Mouse (Mus musculus) retina, adult 2 months (tissue): ENCODE data around the gene Exoc3l2.
"Not testable (repeated sequence)": the region's sequence is repeated elsewhere in the genome, so short reads cannot be mapped to it uniquely, and the experiment has no call there.

ENCODE experiments used
- DNase-seq: peaks from one replicate; pipeline ENCODE4 v3.0.0-alpha.2; 2012; ENCODE audit warnings: low read depth, low spot score

Gene Exoc3l2

DNA sequence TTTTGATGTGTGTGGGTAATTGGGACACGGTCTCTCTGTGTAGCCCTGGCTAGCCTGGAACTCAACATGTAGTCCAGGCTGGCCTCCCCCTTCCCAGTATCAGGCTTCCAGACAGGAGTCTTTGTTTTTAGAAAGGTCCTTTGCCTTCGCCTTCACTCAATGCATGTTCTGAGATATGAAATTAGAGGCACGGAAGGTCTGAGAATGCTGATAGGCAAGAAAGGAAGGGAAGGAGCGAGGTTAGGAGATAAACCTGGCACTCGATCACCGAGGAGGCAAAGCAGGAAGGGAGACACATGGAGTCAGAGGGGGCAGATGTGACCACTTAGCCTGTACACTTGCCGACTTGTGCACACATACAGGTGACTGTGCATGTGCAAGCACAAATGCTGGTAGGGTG, 23.4 kb downstream of the Exoc3l2 start:
- DNase-seq, result no peak

DNA sequence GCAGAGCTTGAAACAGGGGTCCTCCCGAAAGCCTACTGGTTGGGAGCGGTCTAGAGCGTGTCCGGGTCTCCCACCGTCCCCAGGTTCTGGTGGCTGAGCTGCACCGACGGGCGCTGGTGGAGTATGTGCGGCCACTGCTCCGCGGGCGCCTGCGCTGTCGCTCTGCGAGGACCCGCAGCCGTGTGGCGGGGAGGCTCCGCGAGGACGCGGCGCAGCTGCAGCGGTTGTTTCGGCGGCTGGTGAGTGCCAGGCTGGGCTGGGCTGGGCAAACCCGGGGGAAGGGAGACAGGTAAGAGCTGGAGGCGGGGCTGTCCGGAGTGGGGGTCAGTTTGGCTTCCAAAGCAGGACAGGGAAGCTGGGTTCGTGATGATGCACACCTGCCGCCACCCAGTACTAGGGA, 26.4 kb downstream of the Exoc3l2 start:
- DNase-seq, result no peak

DNA sequence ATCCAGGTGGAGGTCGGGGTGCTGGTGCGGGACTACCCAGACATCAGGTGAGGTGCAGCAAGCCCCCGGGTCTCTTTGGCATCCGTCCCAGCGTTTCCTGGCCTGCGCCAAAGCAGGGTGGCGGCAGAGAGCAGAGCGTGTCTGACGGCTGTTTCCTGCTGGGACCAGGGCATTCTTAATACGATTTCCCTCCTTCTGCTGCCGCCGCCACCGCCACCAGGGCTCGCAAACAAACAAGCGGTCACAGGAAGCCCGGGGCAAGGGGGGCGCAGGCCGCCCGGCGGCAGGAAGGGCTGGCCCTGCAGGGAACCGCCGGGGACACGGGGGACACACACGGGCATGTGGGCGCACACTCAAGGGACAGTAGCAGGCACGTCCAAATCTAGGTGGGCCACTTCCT, 28.6 kb downstream of the Exoc3l2 start:
- no peak for DNase-seq

DNA sequence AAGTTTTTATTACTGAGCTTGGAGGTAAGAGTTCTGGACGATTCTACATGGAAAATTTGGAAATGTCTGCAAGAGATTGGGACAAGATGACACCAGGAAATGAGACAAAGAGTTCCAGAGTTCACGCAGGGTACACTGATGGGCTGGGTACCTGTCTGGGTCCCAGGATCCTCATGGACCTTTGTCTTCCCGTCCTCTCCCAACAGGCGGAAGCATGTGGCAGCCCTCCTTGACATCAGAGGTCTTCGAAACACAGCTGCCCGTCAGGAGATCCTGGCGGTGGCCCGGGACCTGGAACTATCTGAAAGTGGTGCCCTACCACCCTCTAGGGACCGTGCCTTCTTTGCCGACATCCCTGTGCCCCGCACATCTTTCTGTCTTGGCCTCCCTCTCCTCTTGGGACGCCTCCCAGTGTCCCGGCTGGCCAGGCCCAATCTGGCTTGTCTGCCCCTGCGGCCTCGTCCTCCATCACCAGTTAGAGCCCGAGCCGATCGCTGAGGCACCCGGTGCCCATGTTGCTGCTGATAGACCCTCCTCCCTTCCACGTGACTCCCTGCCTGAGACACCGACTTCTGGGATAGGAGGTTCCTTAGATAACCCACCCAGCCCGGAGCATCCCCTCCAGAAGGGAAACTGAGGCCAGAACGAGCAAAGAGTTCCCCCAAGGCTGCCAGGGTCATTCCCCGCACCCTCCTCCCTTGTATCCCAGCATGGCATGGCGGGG, 31.8 kb downstream of the Exoc3l2 start:
- DNase-seq, result no peak

DNA sequence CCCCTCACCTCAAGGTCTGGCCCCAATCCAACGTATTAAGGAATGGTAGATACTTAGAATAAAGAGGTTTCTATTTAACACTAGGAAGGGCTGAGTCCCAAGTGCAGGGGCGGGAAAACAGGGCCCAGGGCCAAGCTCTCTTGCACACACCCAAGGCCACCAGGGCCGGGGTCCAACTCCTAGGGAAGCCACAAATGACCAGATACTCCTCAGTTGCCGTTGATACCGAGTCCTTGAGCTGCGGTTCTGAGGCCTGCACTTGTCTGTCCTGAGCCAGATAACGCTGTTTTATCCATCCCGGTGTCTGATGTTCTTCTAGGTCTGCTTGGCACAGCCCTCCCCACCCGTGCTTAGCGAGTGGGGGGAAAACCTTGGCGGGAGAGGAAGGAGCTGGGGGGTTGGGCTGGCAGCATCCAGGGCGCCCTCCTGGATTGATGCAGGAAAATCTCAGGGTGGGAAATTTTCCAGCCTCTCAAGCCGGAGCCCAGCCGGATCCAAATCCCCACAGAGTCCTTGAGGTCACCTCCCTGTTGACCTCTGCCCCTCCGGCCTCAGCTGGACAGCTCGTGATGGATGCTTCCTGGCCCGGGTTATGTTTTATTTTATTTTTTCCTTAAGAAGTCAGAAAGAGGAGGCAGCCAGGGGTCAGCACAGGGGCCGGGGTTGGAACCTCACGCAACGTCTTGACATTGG, 32.5 kb downstream of the Exoc3l2 start:
- DNase-seq, result no peak

DNA sequence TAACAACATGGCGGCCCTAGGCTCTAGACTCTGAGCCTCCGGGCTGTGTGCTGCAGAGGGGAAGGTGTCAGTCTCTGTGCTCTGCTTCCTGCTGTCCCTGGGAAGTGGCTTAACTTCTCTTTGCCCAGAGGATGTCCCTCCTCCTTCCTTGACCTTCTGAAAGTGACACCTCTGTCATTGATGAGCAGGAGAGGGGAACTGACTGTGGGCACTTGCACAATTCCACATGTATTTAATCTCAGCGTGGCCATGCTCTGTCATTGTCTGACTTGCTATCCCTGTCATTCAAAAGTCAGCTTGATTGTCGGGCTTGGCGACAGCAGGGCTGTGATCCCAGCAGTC, 33.1 kb downstream of the Exoc3l2 start:
- DNase-seq, result no peak

DNA sequence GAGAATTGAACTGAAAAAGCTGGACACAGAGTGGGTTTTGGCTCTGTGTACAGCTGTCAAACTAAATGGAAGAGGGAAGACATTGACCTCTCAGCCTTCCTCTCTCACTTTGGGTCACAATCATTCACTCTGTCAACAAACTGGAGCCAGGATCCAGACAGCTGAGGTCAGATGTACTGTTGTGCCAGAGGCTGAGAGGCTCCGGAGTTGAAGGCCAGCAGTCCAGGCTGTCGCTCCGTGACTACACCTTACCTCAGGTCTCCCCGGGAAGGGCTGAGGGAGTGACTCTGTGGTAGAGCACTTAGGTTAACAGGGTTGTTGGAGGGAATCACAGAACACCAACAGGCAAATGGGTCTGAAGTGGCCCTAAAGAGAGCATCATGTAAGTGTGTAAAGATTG, 35.2 kb downstream of the Exoc3l2 start:
- no peak for DNase-seq

DNA sequence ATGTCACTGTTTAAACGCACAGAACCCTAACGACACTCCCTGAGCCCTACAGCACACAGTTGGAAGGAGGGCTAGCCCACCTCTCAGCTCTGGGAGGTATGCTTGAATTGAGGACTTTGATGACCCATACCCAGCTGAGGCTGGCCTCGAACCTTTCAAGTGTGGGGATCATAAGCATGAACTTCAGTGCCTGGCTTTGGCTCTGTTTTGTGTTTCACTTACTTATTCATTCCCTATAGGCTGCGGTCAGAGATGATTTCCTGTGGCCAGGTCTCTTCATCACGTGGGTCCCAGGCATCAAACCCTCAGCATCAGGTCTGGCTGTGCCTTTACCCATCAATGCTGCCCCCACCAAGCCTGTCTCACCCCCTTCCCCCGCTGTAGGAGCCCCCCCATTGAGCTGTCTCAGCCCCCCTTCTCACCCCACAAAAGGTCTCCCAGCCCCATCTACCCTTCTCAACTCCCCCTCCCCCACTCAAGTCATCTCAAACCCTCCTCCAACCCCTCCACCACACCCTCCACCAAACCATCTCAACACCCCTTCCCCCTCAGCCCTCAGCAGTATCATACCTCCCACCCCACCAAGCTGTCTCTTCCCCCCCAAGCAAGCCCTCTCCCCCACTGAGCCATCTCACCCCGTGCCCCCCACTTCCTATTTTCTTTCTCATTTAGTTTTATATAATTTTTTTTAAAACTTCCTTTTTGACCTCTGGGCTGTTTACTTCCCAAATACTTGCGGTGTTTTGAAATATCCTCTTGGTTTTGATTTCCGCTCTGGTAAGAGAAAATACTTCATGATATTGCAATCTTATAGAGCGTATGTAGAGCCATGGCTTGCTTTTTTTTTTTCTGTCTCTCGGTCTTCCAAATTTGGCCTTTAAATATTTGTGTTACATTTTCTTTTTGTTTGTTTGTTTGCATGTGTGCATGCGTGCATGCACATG, 37.6 kb downstream of the Exoc3l2 start:
- DNase-seq, result no peak

DNA sequence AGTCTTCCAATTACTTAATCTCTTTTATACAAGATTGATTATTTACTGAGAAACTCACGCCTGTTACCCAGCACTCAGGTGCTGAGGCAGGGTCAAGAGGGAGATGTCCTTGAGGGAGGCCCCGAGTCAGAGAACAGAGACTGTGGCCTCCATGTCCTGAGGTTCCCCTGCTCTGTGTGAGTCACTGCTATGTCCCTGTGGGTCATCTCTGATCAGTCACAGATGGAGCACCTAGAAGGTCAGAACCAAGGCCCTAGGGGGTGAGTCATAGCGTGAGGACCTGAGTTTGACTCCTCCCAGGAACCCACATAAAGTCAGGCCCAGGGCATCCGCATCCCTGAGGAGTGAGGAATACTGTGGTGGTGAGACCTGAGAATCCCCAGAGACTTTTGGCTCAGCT, 38.5 kb downstream of the Exoc3l2 start:
- DNase-seq, result no peak

DNA sequence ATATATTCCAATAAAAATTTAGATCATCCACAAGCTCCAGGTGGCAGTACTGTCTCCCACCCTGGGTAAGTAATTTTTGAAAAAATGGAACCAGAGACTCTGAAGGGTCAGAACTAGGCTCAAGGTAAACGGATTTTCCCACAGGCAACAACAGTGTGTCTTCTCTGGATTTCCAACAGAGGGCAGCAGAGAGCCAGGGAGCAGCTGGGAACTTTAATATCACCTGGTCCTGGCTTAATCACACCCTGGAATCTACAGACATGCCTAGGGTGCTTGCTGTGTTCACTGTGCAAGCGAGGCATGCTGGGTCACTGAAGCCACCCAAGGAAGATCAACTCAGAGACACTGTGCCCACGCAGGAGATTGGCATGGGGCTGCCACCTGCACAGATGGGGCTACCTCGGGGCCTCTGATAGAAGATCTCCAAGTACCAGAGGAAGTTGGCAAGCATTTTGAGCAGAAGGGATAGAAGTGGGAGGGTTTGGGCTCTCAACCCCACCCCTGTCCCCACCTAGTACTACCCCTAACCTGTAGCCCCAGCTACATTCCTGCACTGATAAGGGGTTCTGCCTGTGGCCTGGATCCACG, 40.4 kb downstream of the Exoc3l2 start:
- peak; percentile 55 for DNase-seq

DNA sequence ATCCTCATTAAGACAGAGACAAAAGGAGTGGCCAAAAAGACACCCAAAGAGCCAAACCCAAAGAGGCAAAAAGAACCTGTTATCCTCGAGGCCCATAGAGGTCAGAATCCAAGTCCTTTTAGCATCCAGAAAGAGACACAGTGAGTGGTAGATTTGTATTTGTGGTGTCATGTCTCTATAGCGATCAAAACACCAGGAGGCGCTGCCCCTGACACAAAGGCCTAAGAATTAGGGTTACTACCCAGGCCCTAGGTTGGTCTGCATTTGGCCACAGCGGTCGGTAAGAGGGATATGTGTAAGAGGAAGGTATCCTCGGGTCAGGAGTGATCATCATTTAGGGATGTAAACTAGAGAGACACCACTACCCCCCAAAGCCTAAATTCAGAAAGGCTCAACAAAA, 43.2 kb downstream of the Exoc3l2 start:
- no peak for DNase-seq

DNA sequence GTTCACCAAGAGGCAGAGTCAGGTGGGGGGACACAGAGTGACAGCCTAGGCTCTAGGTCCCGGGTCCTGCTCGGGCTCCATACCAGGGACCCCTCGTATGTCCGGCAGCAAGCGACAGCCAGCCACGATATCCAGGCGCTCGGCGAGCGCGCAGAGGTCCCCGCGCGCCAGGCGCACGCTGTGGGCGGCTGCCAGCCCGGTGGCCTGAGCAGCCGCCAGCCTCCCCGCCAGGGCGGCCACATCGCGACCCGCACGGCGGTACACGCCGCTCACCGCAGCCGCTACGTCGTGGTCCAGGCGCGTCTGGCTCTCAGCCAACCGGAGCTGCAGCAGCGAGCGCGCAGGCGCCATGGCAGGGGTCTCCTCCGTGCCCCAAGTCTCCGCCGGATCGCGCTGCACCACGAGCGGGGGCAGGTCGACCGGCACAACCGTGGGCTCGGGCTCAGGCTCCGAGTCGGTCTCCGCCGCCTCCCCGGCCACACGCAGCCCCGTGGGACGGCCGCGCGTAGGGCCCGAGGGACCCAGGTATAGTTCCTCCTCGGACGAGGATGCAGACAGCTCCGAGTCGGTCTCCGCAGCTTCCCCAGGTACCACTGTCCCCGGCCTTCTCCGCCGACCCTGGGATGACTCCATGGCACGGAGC, 44.0 kb downstream of the Exoc3l2 start:
- no peak for DNase-seq

DNA sequence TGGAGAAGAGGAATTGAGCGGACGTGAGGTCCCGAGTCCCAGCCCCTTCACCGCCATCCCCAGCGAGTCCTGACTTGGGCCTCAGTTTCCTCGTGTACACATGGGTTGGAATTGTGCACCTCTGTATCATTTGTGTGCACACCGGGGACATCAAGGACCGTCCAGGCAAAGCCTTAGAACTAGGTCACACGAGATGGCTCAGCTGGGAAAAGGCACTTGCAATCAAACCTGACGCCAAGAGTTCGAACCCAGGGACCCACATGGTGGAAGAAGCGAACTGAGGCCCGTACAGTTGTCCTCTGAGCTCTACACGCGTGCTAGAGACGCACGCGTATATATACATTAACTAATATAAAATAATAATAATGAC, 44.5 kb downstream of the Exoc3l2 start:
- no peak for DNase-seq

DNA sequence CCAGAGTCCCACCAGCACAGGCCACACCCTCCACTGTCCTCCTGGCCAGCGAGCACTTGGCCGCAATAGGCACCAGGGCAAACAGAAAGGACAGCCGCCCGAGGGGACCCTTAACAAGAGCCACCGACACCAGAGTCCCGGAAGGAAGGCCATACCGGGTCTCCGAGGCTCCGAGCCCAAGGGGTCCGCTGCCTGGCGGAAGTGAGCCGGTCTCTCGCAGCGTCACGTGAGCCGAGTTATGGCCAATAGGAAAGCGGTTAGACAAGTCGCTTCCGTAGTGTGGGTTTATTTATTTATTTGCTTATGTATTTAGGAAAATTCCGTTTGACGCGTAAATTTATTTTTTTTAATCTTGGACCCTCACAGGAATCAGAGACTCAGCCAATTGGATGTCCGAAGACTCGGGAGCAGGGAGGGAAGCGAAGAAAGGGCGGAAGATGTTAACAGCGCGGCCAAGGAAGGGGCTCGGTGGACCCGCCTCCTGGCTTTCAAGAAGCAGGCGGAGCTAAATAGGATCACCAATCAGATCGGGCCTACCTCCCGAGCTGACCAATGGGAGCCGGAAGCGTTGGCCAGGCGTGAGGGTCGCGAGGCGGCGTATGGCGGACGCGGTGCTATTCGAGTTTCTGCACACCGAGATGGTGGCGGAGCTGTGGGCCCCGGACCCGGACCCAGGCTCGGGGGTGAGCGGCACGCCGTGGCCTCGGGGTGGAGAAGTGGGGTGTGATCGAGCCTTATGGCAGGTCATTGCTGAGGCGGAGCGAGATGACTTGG, 45.2 kb downstream of the Exoc3l2 start, which contains the start of the genes Bloc1s3 and Trappc6a:
Gene Bloc1s3, minus strand, starts transcription at position 218 of the 774 bp plus-strand sequence.
Gene Trappc6a, plus strand, starts transcription at position 246 of the 774 bp plus-strand sequence.
- peak; percentile 82 for DNase-seq

DNA sequence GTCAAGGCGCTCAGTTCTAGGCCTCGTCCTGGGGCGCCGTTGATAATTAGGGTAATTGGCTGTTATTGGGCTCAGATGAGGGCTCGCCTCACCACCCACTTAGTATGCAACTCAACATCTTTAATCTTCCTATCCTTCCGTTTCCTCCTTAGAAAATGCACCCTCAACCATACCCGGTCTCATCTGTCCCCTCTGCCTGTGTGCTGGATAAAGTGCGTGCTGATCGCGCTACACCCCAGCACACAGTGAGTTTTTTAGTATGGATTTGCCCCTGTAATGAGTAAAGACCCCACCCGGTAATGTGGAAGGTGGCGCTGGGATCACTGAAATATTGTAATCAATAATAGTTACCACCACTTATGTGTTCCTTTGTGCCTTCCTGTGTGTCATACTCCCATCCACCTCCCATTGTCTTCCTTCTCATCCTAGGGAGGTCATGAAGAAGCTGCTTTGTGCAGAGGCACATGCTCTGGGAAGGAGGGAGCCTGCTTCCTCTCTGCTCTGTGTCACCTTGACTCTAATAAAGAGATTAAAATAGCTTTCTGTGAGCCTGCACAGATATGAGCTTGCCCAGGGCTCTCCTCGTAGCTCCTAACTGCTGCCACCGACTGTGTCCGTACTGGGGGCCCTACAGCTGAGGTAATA, 45.9 kb downstream of the Exoc3l2 start:
- DNase-seq, result no peak

DNA sequence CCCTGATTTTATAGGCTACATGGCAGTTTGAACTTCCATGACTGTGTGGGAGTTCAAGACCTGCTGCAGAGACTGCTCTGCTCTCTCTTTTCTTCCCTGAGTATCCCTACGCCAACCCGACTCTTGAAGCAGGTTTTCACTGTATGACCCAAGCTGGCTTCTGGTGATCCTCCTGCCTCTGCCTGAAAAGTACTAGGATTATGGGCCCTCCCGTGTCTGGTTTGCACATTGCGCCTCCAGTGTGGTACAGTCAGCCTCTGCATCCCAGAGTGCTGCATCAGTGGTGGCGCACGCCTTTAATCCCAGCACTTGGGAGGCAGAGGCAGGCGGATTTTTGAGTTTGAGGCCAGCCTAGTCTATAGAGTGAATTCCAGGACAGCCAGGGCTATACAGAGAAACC, 46.7 kb downstream of the Exoc3l2 start:
- no peak for DNase-seq

DNA sequence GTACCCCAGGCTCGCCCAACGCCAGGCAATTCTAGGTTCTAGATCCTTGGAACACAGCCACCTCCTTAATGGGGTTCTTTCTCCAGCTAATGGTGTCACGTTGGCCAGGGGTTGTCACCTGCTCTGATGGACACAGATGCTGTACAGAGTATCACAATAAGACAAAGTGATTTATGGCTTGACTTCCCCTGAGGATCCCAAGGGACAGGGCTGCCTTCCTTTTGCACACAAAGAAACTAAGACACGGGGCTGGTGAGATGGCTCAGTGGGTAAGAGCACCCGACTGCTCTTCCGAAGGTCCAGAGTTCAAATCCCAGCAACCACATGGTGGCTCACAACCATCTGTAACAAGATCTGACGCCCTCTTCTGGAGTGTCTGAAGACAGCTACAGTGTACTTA, 48.8 kb downstream of the Exoc3l2 start:
- DNase-seq, result not testable (repeated sequence)

DNA sequence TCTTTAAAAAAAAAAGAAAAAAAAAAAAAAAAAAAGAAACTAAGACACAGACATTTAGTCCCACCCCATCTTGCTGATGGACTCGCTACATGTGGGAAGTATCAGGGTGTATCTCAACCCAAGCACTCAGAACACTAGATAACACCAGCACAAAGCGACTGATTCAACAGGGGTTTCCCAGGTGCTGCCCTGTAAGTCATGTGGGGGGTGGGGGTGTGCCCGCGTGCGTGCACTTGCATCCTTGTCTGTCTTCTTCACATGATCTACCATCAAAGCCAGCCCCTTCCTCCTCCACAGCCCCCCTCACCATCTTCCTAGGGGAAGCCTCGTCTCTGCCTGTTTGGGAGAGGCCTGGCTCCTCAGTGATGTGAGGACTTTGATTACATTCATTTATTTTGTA, 49.2 kb downstream of the Exoc3l2 start:
- DNase-seq, result no peak

DNA sequence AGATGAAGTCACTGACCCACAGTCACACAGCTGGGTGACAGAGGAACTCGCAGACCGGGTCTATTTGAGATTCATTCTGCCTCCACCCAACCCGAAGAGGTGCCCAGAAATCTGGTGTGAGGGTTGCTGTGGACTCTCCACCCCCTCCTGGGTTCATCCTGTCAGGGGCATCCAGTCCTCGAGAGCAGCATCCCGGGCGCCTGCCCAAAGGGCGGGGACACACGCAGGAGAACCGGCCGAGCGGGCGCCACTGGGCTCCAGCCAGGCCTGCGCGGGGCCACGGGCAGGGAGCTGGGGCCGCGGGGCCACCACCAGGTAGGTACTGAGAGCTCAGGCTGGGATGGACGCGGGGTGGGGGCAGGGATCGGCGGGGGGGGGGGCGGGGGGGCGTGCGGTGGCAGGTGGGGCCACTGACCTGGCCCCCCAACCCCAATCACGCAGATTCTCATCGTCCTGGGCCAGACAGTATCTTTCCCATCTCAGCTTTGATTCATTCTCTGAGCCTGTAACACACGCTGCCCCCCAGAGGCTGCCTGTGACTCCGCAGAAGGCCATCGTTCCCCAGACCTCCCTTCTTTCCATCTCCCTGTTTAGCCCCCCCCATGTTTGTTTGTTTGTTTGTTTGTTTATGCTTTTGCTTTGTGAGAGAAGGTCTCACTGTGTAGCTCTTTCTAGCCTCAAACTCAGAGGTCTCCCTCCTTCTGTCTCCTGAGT, 54.7 kb downstream of the Exoc3l2 start, which contains the start of gene Nkpd1:
Gene Nkpd1, plus strand, starts transcription at position 187 of the 714 bp plus-strand sequence.
- no peak for DNase-seq
